Mouse (Mus musculus) left cerebral cortex, postnatal 36 days (tissue): ENCODE results near the gene Sprr2f. TPM values are rescaled to one million over a fixed set of nuclear protein-coding genes. Genes with fewer than 3 reads are reported as not detected.

ENCODE experiments used
- DNase-seq, 2 experiments: peaks; one replicate each; pipeline ENCODE4 v3.0.0; 2021 to 2022; ENCODE audit warnings: low spot score in 2 of 2, mixed read lengths in 1 of 2
- intact Hi-C: fragments of 180-260 bp; cut with DNase I; formaldehyde crosslinking; loops from one replicate; pipeline ENCODE4 v1.15.1; 2025
- total RNA-seq, 2 experiments: library from RNA; stranded (reverse); gene quantifications; 2 replicates each; pipeline ENCODE4 v1.2.3; 2021

Gene Sprr2f
- total RNA-seq: not detected

DNA sequence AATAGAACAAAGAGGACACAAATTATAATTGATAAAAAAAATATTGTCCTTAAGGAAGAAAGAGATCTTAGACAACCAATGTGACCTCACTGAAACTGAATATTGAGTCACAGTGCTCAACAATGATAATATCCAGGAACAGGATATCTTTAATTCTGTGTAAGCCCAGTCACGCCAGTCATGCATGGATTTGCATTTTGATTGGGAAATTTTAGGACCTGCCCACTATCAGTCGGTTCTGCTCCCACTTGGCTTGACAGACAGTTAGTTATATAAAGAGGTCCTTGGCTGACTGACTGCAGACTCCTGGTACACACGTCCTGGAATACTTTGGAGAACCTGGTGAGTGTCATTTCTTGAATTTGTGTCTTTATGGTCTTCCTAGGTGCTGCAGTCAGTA lies at the start of gene Sprr2f:
Sprr2f (plus strand) TSS at position 301 of the 400 bp plus-strand sequence.
- DNase-seq: no peak
- intact Hi-C loops: no loop called here

DNA sequence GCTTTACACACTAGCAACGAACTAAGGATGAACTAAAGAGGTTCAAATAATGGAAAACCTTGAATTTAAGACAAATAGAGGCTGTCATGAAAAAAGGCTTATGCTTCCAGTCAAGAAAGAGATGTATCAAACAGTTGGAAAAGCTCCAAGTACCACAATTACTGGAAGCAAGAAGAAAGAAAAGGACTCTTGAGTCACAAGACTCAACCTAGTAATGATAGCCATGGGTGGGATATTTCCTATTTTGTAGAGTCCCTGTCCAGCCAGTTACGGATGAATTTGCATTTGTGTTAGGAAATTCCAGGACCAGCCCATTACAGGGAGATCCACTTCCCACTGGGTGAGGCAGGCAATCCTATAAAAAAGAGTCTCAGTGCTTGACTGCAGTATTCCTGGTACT lies 48.7 kb upstream of the Sprr2f start, which contains the start of gene Sprr2b:
Sprr2b (plus strand) TSS at position 301 of the 400 bp plus-strand sequence.
- no peak for DNase-seq
- intact Hi-C loops: no loop called here

DNA sequence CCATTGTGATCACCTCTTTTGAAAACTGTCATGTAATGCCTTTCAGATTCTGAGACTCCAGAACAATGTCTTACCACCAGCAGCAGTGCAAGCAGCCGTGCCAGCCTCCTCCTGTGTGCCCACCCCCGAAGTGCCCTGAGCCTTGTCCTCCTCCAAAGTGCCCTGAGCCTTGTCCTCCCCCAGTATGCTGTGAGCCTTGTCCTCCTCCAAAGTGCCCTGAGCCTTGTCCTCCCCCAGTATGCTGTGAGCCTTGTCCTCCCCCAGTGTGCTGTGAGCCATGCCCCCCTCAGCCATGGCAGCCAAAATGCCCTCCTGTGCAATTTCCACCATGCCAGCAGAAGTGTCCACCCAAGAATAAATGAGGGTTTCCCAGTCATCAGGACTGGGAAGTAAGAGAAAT lies 47.6 kb upstream of the Sprr2f start:
- no peak for DNase-seq

DNA sequence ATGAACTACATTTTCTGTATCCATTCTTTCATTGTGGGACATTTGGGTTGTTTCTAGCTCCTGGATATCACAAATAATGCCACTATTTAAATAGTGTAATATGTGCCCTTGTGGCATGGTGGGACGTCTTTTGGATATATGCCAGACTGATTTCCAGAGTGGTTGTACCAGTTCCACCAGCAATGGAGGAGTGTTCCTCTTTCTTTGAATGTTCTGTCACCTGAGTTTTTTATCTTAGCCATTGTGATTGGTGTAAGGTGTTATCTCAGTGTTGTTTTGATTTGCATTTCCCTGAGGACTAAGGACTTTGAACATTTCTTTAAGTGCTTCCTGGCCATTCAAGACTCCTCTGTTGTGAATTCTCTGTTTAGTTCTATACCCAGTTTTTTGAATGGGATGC lies 28.7 kb upstream of the Sprr2f start:
- intact Hi-C loops: no loop called here
- no peak for DNase-seq

More for the DNA sequence above, 47.6 kb upstream of the Sprr2f start:
- intact Hi-C loops: no loop called here

DNA sequence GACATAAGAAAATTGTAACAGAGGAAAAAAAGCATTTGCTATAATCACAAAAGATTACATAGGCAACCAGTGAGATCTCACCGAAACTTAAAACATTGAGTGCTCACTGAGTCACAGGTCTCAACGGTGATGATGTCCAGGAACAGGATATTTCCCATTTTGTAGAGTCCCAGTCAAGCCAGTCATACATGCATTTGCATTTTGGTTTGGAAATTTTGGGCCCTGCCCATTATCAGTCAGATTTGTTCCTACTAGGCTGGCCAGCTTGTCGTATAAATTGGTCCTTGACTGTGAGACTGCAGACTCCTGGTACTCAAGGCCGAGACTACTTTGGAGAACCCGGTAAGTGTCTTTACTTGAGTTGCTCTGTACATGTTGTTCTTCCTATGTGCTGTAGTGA lies 26.1 kb upstream of the Sprr2f start, which contains the start of gene Sprr2d:
Sprr2d (plus strand) TSS at position 301 of the 400 bp plus-strand sequence.
- intact Hi-C loops: no loop called here

DNA sequence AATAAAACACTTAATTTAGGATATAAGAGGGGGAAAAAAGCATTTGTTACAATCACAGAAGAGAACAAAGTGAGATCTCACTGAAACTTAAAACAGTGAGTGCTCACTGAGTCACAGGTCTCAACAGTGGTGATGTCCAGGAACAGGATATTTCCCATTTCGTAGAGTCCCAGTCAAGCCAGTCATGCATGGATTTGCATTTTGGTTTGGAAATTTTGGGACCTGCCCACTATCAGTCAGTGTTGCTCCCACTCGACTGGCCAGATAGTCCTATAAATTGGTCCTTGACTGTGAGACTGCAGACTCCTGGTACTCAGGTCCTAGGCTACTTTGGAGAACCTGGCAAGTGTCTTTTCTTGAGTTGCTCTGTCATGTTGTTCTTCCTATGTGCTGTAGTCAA lies 13.1 kb upstream of the Sprr2f start, which contains the start of gene Sprr2e:
Sprr2e (plus strand) TSS at position 301 of the 400 bp plus-strand sequence.
- no peak for DNase-seq
- intact Hi-C loops: no loop called here

More for the DNA sequence above, 26.1 kb upstream of the Sprr2f start, which contains the start of gene Sprr2d:
- no peak for DNase-seq

DNA sequence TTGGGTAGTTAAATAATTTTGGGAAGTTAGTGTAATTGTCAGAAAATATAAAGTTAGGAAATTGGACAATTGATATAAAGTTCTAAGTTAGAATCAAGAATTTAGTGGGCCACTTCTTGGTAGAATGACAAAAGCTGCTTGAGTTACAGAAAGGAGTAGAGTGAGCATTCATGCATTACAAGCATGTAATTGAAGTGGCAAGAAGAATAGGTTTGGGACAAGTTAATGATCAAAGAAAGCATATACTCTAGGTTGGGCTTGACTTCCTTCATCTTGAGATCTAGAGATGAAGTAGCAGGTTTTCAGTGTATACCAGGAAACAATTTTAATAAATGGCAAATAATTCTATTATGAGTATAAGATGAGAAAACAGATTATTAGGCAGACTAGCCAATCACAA lies 3.4 kb upstream of the Sprr2f start:
- intact Hi-C loops: no loop called here
- no peak for DNase-seq

DNA sequence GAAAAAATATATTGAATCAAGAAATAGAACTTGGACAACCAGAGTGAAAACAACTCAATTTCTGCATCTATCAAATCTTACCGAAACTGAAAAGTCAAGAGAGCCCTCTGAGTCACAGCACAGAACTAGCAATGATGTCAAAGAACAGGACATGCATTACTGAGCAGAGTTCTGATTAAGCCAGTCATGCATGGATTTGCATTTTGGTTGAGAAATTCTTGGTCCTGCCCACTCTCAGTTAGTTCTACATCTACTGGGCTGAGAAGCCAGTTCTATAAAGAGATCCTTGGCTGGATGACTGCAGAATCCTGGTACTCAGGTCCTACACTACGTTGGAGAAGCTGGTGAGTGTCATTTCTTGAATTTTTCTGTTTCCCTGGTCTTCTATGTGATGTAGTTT lies 8.6 kb downstream of the Sprr2f start:
- intact Hi-C loops: no loop called here
- no peak for DNase-seq

DNA sequence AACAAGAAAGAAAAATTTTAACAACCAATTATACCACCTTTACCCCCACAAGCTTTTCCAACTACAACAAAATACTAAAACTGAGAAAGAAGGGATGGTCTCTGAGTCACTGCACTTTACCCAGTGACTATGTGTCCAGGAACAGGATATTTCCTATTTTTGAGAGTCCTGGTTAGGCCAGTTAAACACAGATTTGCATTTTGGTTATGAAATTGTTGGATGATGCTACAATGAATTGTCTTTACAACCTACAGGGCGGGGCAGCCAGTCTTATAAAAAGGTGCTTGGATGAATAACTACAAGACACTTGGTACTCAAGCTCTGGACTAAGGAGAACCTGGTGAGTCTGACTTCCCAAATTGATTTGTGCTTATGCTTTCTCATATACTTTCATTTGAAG lies 20.4 kb downstream of the Sprr2f start, which contains the start of gene Sprr2h:
Sprr2h (plus strand) TSS at position 301 of the 400 bp plus-strand sequence.
- intact Hi-C loops: no loop called here
- DNase-seq: no peak

DNA sequence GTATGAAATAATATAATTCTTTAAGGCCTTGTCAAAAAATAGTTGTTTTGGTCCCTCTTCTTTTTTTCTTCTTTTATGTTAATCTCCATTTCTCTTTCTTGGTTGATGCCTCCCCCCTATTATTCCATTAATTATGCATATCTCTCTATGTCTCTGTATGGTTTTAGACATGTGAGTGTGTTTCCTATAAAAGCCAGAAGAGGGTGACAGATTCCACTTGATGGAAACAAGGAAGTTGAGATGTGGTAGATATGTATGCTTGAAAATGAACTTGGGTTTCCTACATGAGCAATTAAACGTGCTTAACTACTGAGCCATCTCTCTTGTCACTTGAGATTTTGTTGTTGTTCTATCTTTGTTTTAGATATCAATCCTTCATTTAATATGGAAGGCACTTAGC lies 29.3 kb downstream of the Sprr2f start:
- no peak for DNase-seq
- intact Hi-C loops: loop anchor here (10.0 kb wide), 3 partner anchors 120 to 240 kb away; partner anchors contain the start of gene 2210017I01Rik

DNA sequence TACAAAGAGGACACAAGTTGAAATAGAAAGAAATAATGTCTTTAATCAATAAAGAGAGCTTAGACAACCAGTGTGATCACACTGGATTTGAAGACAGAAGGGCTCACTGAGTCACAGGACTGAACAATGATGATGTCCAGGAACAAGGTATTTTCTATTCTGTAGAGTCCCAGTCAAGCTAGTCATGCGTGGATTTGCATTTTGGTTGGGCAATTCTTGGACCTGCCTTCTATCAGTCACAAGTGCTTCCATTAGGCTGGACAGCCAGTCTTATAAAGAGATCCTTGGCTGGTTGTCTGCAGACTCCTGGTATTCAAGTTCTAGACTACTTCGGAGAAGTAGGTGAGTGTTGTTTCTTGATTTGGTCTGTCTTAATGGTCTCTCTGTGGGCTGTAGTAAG lies 42.7 kb downstream of the Sprr2f start, which contains the start of gene Sprr2i:
Sprr2i (plus strand) TSS at position 301 of the 400 bp plus-strand sequence.
- DNase-seq: no peak
- intact Hi-C loops: no loop called here

Other genes starting within 250 kb of the Sprr2f start
- gene Prr9, start 241.2 kb upstream of the Sprr2f start, total RNA-seq: not detected
- not detected for gene Lelp1, start 222.4 kb upstream of the Sprr2f start, total RNA-seq
- gene Sprr2a1, start 149.4 kb upstream of the Sprr2f start, total RNA-seq: not detected
- not detected for gene Sprr2a2, start 149.3 kb upstream of the Sprr2f start, total RNA-seq
- gene Sprr2a3, start 79.8 kb upstream of the Sprr2f start, total RNA-seq: not detected
- gene Sprr2b, start 48.6 kb upstream of the Sprr2f start, total RNA-seq: not detected
- gene Sprr2d, start 26.0 kb upstream of the Sprr2f start, total RNA-seq: not detected
- not detected for gene Sprr2e, start 13.0 kb upstream of the Sprr2f start, total RNA-seq
- not detected for gene Sprr2h, start 20.5 kb downstream of the Sprr2f start, total RNA-seq
- gene Sprr2i, start 42.8 kb downstream of the Sprr2f start, total RNA-seq: not detected
- gene Sprr2j-ps, start 52.9 kb downstream of the Sprr2f start, total RNA-seq: not detected
- gene Gm9774, start 64.2 kb downstream of the Sprr2f start, total RNA-seq: 1 to 10 TPM; 4.2 to 4.9 TPM
- gene Sprr2k, start 67.4 kb downstream of the Sprr2f start, total RNA-seq: not detected
- not detected for gene Sprr1b, start 73.6 kb downstream of the Sprr2f start, total RNA-seq
- gene Sprr3, start 93.5 kb downstream of the Sprr2f start, total RNA-seq: not detected
- not detected for gene Sprr1a, start 120.7 kb downstream of the Sprr2f start, total RNA-seq
- not detected for gene Sprr4, start 135.3 kb downstream of the Sprr2f start, total RNA-seq
- not detected for gene 2310046K23Rik, start 169.3 kb downstream of the Sprr2f start, total RNA-seq
- not detected for gene Ivl, start 208.5 kb downstream of the Sprr2f start, total RNA-seq
- gene Smcp, start 223.8 kb downstream of the Sprr2f start, total RNA-seq: not detected
- gene 2210017I01Rik, start 242.3 kb downstream of the Sprr2f start, total RNA-seq: not detected